Mouse (Mus musculus) liver, adult 2 months (tissue): ENCODE results near the gene Cacna2d3.

Experiments
- CTCF ChIP-seq: fragments of 200-500 bp; IDR thresholded peaks from 2 replicates; pipeline ENCODE4 v1.5.1; 2011; ENCODE audit warnings: low read depth, low read length, control low read depth
- POLR2A ChIP-seq: fragments of 200-500 bp; IDR thresholded peaks from 2 replicates; pipeline ENCODE4 v1.6.1; 2011; ENCODE audit warnings: low read length, control low read depth; ENCODE audit not compliant: insufficient read depth; ENCODE audit errors: extremely low read depth

DNA sequence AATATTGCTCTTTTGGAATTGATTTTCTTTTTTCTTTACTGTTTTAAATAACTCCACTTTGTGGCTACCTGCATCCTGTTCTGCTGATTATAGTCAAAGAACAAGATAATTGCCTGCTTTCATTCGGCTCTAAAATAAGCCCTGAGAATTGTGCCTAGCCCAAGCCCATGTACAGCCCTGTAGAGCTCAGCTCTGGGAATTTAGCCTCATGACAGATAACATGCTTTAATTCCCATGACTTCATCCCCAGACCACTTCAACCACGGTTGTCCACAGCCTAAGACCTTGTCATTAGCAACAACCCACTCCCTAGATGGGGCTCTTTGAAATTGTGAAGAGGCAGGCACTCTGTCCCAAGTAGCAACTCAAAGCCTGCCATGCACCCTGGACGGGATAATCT lies 762.6 kb downstream of the Cacna2d3 start:
- no peak for TF ChIP-seq CTCF
- no peak for TF ChIP-seq POLR2A
